Mouse (Mus musculus) heart, embryonic 14.5 days (tissue): ENCODE measurements at regions not wholly inside any gene's neighbourhood (a gene's known extent, or its start where the extent isn't known, plus 50 kb on each side); places are given as distances from the start of the nearest gene placed in this dataset.

ENCODE experiments used
- ATAC-seq: fragments of 200-750 bp; cut with Nextera tagmentation; 2 replicates; pipeline ENCODE4 v1.8.0; 2017; ENCODE audit warnings: low read depth, moderate TSS enrichment; ENCODE audit not compliant: insufficient number of reproducible peaks, insufficient read depth, low FRiP score
- H3K27ac ChIP-seq, 2 experiments: fragments of 200-500 bp in 1 of 2; fragments of 300-500 bp in 1 of 2; sonication (generic) in 1 of 2; replicated peaks in 1 of 2; 2 replicates each; pipeline ENCODE4 v1.5.1; 2012 to 2014; ENCODE audit warnings: low read depth in 2 of 2, low read length in 2 of 2, control low read depth in 1 of 2, mild to moderate bottlenecking in 1 of 2, mixed read lengths in 1 of 2; ENCODE audit not compliant: control insufficient read depth in 1 of 2, insufficient read depth in 1 of 2
- H3K27me3 ChIP-seq: fragments of 300-500 bp; sonication (generic); 2 replicates; pipeline ENCODE4 v1.6.1; 2014; ENCODE audit warnings: mild to moderate bottlenecking, low read length, control low read depth; ENCODE audit not compliant: control insufficient read depth, insufficient read depth
- H3K36me3 ChIP-seq: fragments of 300-500 bp; sonication (generic); 2 replicates; pipeline ENCODE4 v1.6.1; 2014; ENCODE audit warnings: mild to moderate bottlenecking, control low read depth, low read length, mixed read lengths; ENCODE audit not compliant: control insufficient read depth, insufficient read depth
- H3K4me1 ChIP-seq, 2 experiments: fragments of 200-500 bp in 1 of 2; fragments of 300-500 bp in 1 of 2; sonication (generic) in 1 of 2; 2 replicates each; pipeline ENCODE4 v1.6.1; 2012 to 2014; ENCODE audit warnings: low read length in 2 of 2, control low read depth in 1 of 2, mixed read lengths in 1 of 2; ENCODE audit not compliant: control insufficient read depth in 2 of 2, insufficient read depth in 2 of 2
- H3K4me2 ChIP-seq: fragments of 300-500 bp; sonication (generic); 2 replicates; pipeline ENCODE4 v1.6.1; 2014; ENCODE audit warnings: mild to moderate bottlenecking, low read length
- H3K4me3 ChIP-seq, 2 experiments: fragments of 200-500 bp in 1 of 2; fragments of 300-500 bp in 1 of 2; sonication (generic) in 1 of 2; 2 replicates each; pipeline ENCODE4 v1.5.1; 2012 to 2014; ENCODE audit warnings: low read length in 2 of 2, mild to moderate bottlenecking in 2 of 2, control low read depth in 1 of 2, low read depth in 1 of 2, moderate library complexity in 1 of 2; ENCODE audit not compliant: control insufficient read depth in 1 of 2, insufficient read depth in 1 of 2
- H3K9ac ChIP-seq: fragments of 300-500 bp; sonication (generic); 2 replicates; pipeline ENCODE4 v1.6.1; 2014; ENCODE audit warnings: mild to moderate bottlenecking, low read length
- H3K9me3 ChIP-seq: fragments of 300-500 bp; sonication (generic); 2 replicates; pipeline ENCODE4 v1.6.1; 2016; ENCODE audit warnings: low read length, control low read depth; ENCODE audit not compliant: control insufficient read depth
- WGBS: fragments of 180-500 bp; shearing (Covaris S2); extraction: QIAGEN DNeasy Blood & Tissue Kit; methylation state at CpG from one replicate; pipeline ENCODE4 v1.1.7; 2014; 5-methylcytosine and 5-hydroxymethylcytosine counted together

DNA sequence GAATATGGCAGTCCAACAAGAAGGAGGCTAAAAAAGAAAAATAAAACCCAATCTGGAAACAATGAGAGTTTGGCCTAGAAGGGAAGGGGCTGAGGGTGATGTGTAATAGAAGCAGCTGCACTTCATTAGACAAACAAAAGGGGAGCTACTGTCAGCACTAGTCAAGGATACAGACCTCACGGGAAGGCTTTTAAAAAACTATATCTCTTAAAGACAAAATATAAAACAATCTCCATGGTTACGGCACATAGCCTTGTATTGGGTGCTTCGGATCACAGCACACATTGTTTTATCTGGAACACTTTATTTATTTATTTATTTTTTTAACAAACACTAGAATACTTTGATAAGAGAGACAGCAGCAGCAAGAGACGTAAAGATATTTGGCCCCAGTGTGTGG lies 346.3 kb upstream of the Lcorl start:
- Histone ChIP-seq H3K4me2 (no peak overlapping the region), H3K4me3 (no peak overlapping the region), H3K27ac (no peak overlapping the region), H3K9ac (no peak overlapping the region), H3K9me3 (no peaks in the 10 kb centered on the region), H3K36me3 (no peaks in the 10 kb centered on the region), H3K27me3 (no peaks in the 10 kb centered on the region), H3K4me1 (peaks cover 0 to 2% of the 10 kb centered on the region in 2 experiments; a peak in 1 of 4 replicates)
- WGBS, result 58% methylated on average over 4 of the region's 4 CpGs
- no peak for ATAC-seq

DNA sequence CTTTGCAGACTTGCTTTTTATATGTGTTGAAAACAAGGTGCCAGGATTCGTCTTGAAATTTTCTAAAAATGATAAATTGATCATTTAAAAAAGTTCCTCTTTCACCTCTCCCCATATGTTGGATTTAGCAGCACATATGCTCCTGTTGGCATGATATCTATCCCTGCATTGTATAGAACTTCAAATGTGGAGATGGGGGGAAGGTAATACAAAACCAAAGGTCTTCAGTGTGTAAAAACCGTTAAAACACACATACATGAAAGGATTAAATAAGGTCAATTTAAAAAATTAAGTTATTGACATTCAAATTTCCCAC lies 345.0 kb upstream of the Lcorl start:
- ATAC-seq, result no peak
- Histone ChIP-seq H3K27me3 (no peaks in the 10 kb centered on the region), H3K4me1 (no peaks in the 10 kb centered on the region), H3K4me2 (no peak overlapping the region), H3K36me3 (no peaks in the 10 kb centered on the region), H3K9ac (no peak overlapping the region), H3K9me3 (no peaks in the 10 kb centered on the region), H3K27ac (no peak overlapping the region), H3K4me3 (no peak overlapping the region)
- WGBS, result 70% methylated on average over 2 of the region's 2 CpGs

DNA sequence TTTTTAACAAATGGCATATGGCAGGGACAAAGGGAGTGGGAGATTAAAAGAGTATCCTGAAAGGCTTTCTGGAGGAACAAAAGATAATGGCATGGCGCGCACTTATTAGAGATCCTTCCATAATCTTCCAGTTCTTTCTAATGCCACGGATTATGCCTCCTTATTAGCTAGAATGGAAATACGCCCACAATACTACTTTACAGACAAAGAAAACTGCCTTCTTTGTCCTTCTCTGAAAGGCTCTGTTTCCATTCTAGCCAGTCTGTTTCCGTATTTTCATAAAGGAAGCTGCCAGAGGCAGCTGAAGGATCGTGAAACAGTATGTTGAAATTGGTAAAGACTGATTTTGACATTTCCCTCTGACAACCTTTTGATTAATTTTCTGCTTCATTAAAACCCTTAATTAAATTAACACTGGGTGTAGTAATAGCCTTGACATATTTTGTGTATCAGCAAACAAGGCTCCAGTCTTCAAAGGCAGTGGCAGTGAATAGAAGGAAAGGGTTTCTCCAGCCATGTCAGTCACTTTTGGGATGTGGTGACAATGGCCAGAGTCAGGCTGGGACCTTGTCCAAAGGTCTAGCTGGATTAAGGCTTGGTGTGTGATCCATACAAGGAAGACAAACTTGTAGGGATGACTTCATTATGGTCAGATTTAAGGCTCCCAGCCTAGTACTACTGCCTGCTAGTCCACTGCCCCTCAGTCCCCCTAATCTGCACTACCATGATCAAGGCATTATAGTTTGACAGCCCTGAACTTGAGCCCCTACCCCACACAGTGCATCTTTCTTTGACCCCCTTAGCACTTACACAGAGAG lies 344.4 kb upstream of the Lcorl start:
- 78% methylated on average over 6 of the region's 6 CpGs for WGBS
- Histone ChIP-seq H3K27ac (no peak overlapping the region), H3K9ac (no peak overlapping the region), H3K36me3 (no peaks in the 10 kb centered on the region), H3K4me2 (no peak overlapping the region), H3K27me3 (no peaks in the 10 kb centered on the region), H3K9me3 (no peaks in the 10 kb centered on the region), H3K4me3 (no peak overlapping the region), H3K4me1 (no peaks in the 10 kb centered on the region)
- ATAC-seq, result no peak

DNA sequence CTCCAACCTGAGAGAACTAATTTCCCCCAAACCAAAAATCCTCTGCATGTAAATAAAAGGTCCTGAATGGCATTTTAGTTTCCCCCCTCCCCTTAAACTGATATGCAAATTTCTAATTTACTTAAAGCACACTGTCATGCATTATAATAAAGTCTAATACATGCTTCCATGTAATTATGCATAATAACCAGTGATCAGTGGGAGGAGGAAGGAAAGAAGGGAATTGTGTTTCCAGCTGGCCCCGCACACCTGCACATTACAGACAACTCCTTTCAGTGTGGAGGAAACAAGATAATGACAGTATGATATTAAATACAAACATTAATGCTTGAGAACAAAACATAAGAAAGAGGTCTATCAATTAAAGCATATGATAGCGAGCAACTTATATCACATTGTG lies 329.5 kb upstream of the Lcorl start:
- no peaks in the 10 kb centered on the region for H3K4me1 ChIP-seq
- no peak overlapping the region for H3K4me3 ChIP-seq
- H3K9me3 ChIP-seq, result no peaks in the 10 kb centered on the region
- no peak for ATAC-seq
- no peaks in the 10 kb centered on the region for H3K36me3 ChIP-seq
- no peak overlapping the region for H3K9ac ChIP-seq
- no peak overlapping the region for H3K27ac ChIP-seq
- WGBS, result 82% methylated on average over 2 of the region's 2 CpGs
- H3K4me2 ChIP-seq, result no peak overlapping the region
- no peaks in the 10 kb centered on the region for H3K27me3 ChIP-seq

DNA sequence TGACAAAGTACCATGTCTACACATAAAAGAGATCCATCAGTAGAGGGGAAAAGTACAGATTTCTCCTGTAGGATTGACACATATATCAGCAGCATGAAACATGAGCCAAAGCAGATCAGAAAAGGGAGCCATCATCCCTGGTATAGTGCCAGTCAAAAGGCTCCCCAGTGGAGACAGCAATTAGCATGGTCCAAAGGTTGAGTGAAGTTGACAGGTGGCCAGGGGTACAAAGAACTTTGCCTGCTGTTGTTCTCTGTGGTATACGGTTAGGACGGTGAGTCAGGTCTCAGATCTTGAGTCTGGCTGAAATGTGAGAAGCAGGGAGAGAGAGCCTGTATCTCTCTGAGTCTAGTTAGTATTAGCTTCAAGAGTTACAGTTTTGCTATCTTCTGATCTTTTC lies 324.7 kb upstream of the Lcorl start:
- Histone ChIP-seq H3K9me3 (no peaks in the 10 kb centered on the region), H3K36me3 (no peaks in the 10 kb centered on the region), H3K27ac (no peak overlapping the region), H3K9ac (no peak overlapping the region), H3K27me3 (no peaks in the 10 kb centered on the region), H3K4me2 (no peak overlapping the region), H3K4me3 (no peak overlapping the region), H3K4me1 (no peaks in the 10 kb centered on the region)
- 73% methylated on average over 2 of the region's 2 CpGs for WGBS
- ATAC-seq, result no peak

DNA sequence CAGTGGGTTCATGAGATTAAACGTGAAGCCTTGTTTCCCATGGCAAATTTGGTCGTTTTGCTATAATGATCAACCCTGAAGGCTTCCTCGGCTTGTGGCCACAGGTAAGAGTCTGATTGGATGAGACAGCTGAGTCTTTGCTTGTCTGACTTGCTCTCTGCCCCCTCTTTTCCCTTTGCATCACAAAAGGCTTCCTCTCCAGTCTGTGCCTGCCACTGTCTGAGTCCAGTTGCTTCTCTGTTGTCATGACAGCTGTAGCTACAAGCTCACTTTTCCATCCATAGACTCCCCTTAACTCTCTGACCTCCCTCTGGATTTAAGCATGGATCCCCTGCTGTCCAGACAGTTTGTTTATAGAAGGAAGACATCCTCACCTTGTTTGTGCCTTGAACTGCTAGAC lies 314.9 kb upstream of the Lcorl start:
- Histone ChIP-seq H3K4me1 (no peaks in the 10 kb centered on the region), H3K27ac (no peak overlapping the region), H3K36me3 (no peaks in the 10 kb centered on the region), H3K4me3 (no peak overlapping the region), H3K27me3 (no peaks in the 10 kb centered on the region), H3K9me3 (no peaks in the 10 kb centered on the region), H3K9ac (no peak overlapping the region), H3K4me2 (no peak overlapping the region)
- ATAC-seq, result no peak
- 43% methylated on average over 3 of the region's 3 CpGs for WGBS

DNA sequence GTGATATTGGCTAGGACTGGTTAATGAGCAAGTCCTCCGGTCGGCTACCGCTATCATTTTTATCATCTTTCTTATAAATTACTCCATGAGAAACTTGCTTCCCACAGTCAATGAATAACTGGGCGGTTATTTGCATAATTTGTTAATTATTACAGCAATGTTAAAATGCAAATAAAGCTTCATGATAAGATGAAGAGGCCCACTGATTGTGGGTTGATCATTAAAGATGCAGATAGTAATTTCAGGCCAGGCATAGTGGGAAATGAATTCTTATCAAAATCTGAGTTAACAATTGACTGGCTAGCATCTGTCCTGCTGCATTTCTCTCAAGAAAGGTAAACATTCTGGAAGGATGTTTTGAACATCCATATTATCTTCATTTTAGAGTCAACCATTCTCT lies 303.4 kb upstream of the Lcorl start:
- Histone ChIP-seq H3K4me2 (no peak overlapping the region), H3K4me1 (no peaks in the 10 kb centered on the region), H3K4me3 (no peak overlapping the region), H3K9me3 (no peaks in the 10 kb centered on the region), H3K27ac (no peak overlapping the region), H3K9ac (no peak overlapping the region), H3K27me3 (no peaks in the 10 kb centered on the region), H3K36me3 (no peaks in the 10 kb centered on the region)
- 81% methylated on average over 4 of the region's 4 CpGs for WGBS
- no peak for ATAC-seq

DNA sequence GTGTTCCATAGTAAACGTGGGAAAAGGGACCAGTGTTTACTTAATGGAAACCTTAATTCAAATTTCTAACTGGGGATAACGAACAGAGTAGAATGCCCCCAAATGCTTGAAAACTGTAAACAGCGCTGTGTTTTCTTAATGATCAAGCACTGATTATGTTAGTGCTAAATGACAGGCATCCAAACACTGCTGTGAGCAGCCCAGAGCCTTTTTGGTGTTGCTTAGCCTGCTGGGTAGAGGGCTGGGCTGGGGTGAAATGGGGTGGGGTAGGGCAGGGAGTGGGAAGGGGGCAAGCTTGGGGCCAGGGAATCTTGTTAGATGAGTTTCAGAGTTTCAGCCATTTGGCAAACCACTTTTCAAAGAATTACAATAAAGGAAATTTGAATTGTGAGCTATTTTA lies 294.6 kb upstream of the Lcorl start:
- no peaks in the 10 kb centered on the region for H3K9me3 ChIP-seq
- H3K27ac ChIP-seq, result no peak overlapping the region
- H3K36me3 ChIP-seq, result no peaks in the 10 kb centered on the region
- no peak overlapping the region for H3K4me3 ChIP-seq
- H3K27me3 ChIP-seq, result no peaks in the 10 kb centered on the region
- H3K9ac ChIP-seq, result no peak overlapping the region
- ATAC-seq, result no peak
- H3K4me1 ChIP-seq, result no peaks in the 10 kb centered on the region
- 29% methylated on average over 3 of the region's 3 CpGs for WGBS
- H3K4me2 ChIP-seq, result no peak overlapping the region
